Comparison of ENCODE assay signal across 12 mouse cellular contexts in the genomic region with DNA sequence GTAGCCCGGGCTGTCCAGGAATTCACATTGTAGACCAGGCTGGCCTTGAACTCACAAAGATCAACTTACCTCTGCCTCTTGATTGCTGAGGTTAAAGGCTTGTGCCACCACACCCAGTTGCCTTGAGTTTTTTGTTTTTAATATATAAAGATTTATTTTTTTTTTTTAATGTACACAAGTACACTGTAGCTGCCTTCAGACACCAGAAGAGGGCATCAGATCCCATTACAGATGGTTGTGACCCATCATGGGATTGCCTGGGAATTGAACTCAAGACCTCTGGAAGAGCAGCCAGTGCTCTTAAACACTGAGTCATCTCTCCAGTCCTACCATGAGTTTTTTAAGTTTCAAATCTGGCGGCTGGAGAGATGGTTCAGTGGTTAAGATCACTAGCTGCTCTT. TPM values are rescaled to one million over a fixed set of nuclear protein-coding genes. Genes with fewer than 3 reads are reported as not detected.
DNase-seq lines count a peak whose midpoint lies in the region; ATAC-seq and TF ChIP-seq lines count a peak whose summit lies in the region.
"Had no signal": no experiment of that assay in that cellular context is flagged by ENCODE, and none has a peak within 500 bp of the region (broad histone marks: within the 10 kb centered on the region; RNA-seq: fewer than 3 reads in every experiment).

No protein-coding gene starts in this region.

- 68% methylated on average over 2 of the region's 2 CpGs for WGBS in forebrain, embryonic 12.5 days
- WGBS in forebrain, embryonic 13.5 days: 64% methylated on average over 2 of the region's 2 CpGs
- WGBS in liver, embryonic 15.5 days (ENCODE audit: insufficient replicate concordance): 56% methylated on average over 2 of the region's 2 CpGs

- no peak overlapping the region for H3K27ac ChIP-seq in forebrain, embryonic 12.5 days
- no peak overlapping the region for H3K27ac ChIP-seq in forebrain, embryonic 13.5 days
- H3K27ac ChIP-seq in left cerebral cortex, adult 2 months: no peak overlapping the region
- peak overlapping the region; percentile 96 for H3K27ac ChIP-seq in liver, embryonic 15.5 days (replicated peaks)

- peaks cover 39% of the 10 kb centered on the region for H3K4me1 ChIP-seq in forebrain, embryonic 12.5 days
- peaks cover 43% of the 10 kb centered on the region for H3K4me1 ChIP-seq in forebrain, embryonic 13.5 days
- H3K4me1 ChIP-seq in E14TG2a.4 (replicated peaks; ENCODE audit: low read depth, low read length): peaks cover 52% of the 10 kb centered on the region
- peaks cover 61% of the 10 kb centered on the region for H3K4me1 ChIP-seq in liver, embryonic 15.5 days (replicated peaks)

- DNase-seq in left cerebral cortex, adult 2 months (ENCODE audit: extremely low spot score in 1 of 2, low spot score in 2 of 2): no peak
- DNase-seq in left cerebral cortex, adult 8-10 months (ENCODE audit: low spot score in 2 of 2): no peak
- no peak for DNase-seq in thymus, adult 18-20 months
- DNase-seq in lung, postnatal 25 days (ENCODE audit: low spot score): no peak
- DNase-seq: gastrocnemius, postnatal 14 days had no signal

- intact Hi-C loops in left cerebral cortex, adult 2 months (cut with DNase I): no loop called here

- peak overlapping the region; percentile 72; the same call in 1 of the 2 replicates for H3K4me2 ChIP-seq in forebrain, embryonic 12.5 days
- H3K4me2 ChIP-seq in forebrain, embryonic 13.5 days: no peak overlapping the region; the same call in 1 of the 2 replicates
- H3K4me2 ChIP-seq in liver, embryonic 15.5 days: peak overlapping the region; percentile 79

- peak; percentile 26 for TF ChIP-seq CTCF in left cerebral cortex, adult 2 months (IDR thresholded peaks at IDR 0.05)
- TF ChIP-seq CTCF in E14TG2a.4 (conservative IDR thresholded peaks at IDR 0.05; ENCODE audit: low read length): no peak

- H3K9ac ChIP-seq in forebrain, embryonic 12.5 days: no peak overlapping the region
- H3K9ac ChIP-seq in forebrain, embryonic 13.5 days: no peak overlapping the region
- H3K9ac ChIP-seq in liver, embryonic 15.5 days: peak overlapping the region; percentile 86; the same call in 1 of the 2 replicates

- no peaks in the 10 kb centered on the region for H3K9me3 ChIP-seq in forebrain, embryonic 12.5 days
- H3K9me3 ChIP-seq in forebrain, embryonic 13.5 days (replicated peaks): no peaks in the 10 kb centered on the region
- no peaks in the 10 kb centered on the region for H3K9me3 ChIP-seq in E14TG2a.4 (ENCODE audit: low read length)
- no peaks in the 10 kb centered on the region for H3K9me3 ChIP-seq in liver, embryonic 15.5 days (replicated peaks)
- H3K9me3 ChIP-seq: limb, embryonic 12.5 days had no signal

- peak overlapping the region; percentile 88; the same call in 1 of the 2 replicates for H3K4me3 ChIP-seq in forebrain, embryonic 12.5 days (replicated peaks)
- no peak overlapping the region for H3K4me3 ChIP-seq in forebrain, embryonic 13.5 days
- H3K4me3 ChIP-seq in left cerebral cortex, adult 2 months: no peak overlapping the region
- H3K4me3 ChIP-seq in E14TG2a.4 (replicated peaks; ENCODE audit: low read length): peak overlapping the region; percentile 98; the same call in 1 of the 2 replicates
- peak overlapping the region; percentile 81 for H3K4me3 ChIP-seq in liver, embryonic 15.5 days (replicated peaks)

- peaks cover 12% of the 10 kb centered on the region for H3K36me3 ChIP-seq in forebrain, embryonic 12.5 days (replicated peaks)
- H3K36me3 ChIP-seq in forebrain, embryonic 13.5 days (ENCODE audit: poor library complexity, severe bottlenecking): peaks cover 4% of the 10 kb centered on the region
- H3K36me3 ChIP-seq in E14TG2a.4 (ENCODE audit: insufficient read depth, low read length): peaks cover 23% of the 10 kb centered on the region
- H3K36me3 ChIP-seq in liver, embryonic 15.5 days (replicated peaks): peaks cover 14% of the 10 kb centered on the region

- H3K27me3 ChIP-seq in forebrain, embryonic 12.5 days: no peaks in the 10 kb centered on the region
- no peaks in the 10 kb centered on the region for H3K27me3 ChIP-seq in forebrain, embryonic 13.5 days
- no peaks in the 10 kb centered on the region for H3K27me3 ChIP-seq in E14TG2a.4 (ENCODE audit: insufficient read depth, low read length)
- no peaks in the 10 kb centered on the region for H3K27me3 ChIP-seq in liver, embryonic 15.5 days
- H3K27me3 ChIP-seq: limb, embryonic 12.5 days had no signal

- no peak for ATAC-seq in forebrain, embryonic 12.5 days (ENCODE audit: low FRiP score)
- no peak for ATAC-seq in forebrain, embryonic 13.5 days
- ATAC-seq in liver, embryonic 15.5 days (ENCODE audit: insufficient read depth): no peak

RNA-seq across cellular contexts. Expression of a gene that starts 1.0 kb away (rescaled TPM):
- polyA plus RNA-seq in forebrain, embryonic 12.5 days (2016; fragmentation: Nextera tagmentation; extraction: Ambion mirVana): 15.4 and 18.5 TPM in 2 replicates
- 17.7 and 18.2 TPM in 2 replicates for polyA plus RNA-seq in forebrain, embryonic 13.5 days (2015; fragmentation: Nextera tagmentation; extraction: Ambion mirVana)
- 10 to 100 TPM in 1 of 2 experiments, 1 to 10 TPM in 1; 9.4 to 13.9 TPM for total RNA-seq in left cerebral cortex, adult 2 months (2021)
- 10 to 100 TPM; 13.0 to 15.0 (median 13.8) TPM for total RNA-seq in left cerebral cortex, adult 8-10 months (2022)
- polyA plus RNA-seq in liver, embryonic 15.5 days (2015; fragmentation: Nextera tagmentation; extraction: Ambion mirVana): 5.1 and 5.4 TPM in 2 replicates

RNA-seq across cellular contexts. Expression of a gene that starts 2.6 kb away (rescaled TPM):
- 95.7 and 110 TPM in 2 replicates for polyA plus RNA-seq in forebrain, embryonic 12.5 days (2016; fragmentation: Nextera tagmentation; extraction: Ambion mirVana)
- polyA plus RNA-seq in forebrain, embryonic 13.5 days (2015; fragmentation: Nextera tagmentation; extraction: Ambion mirVana): 82.2 and 85.4 TPM in 2 replicates
- total RNA-seq in left cerebral cortex, adult 2 months (2021): 100 to 1,000 TPM; 281 to 296 TPM
- 100 to 1,000 TPM; 255 to 290 (median 271) TPM for total RNA-seq in left cerebral cortex, adult 8-10 months (2022)
- polyA plus RNA-seq in liver, embryonic 15.5 days (2015; fragmentation: Nextera tagmentation; extraction: Ambion mirVana): 18.6 and 19.6 TPM in 2 replicates

RNA-seq across cellular contexts. Expression of a gene that starts 14.9 kb away (rescaled TPM):
- polyA plus RNA-seq in forebrain, embryonic 12.5 days (2016; fragmentation: Nextera tagmentation; extraction: Ambion mirVana): 0.73 and 0.84 TPM in 2 replicates
- polyA plus RNA-seq in forebrain, embryonic 13.5 days (2015; fragmentation: Nextera tagmentation; extraction: Ambion mirVana): 0.04 and 0.14 TPM in 2 replicates
- not detected for total RNA-seq in left cerebral cortex, adult 2 months (2021)
- not detected for total RNA-seq in left cerebral cortex, adult 8-10 months (2022)
- polyA plus RNA-seq in liver, embryonic 15.5 days (2015; fragmentation: Nextera tagmentation; extraction: Ambion mirVana): 32.3 and 37.0 TPM in 2 replicates
- total RNA-seq: gastrocnemius, postnatal 14 days; hematopoietic stem cell, adult 5-6 weeks; layer of hippocampus, adult 18-20 months had no signal

Comparison
In these comparisons a context has a peak if more than half of its experiments do, and no peak if none do; other contexts are left out.
1. H3K4me3 ChIP-seq: peak in forebrain, embryonic 12.5 days (single experiment), E14TG2a.4 (single experiment) and liver, embryonic 15.5 days (single experiment); none in forebrain, embryonic 13.5 days (single experiment) and left cerebral cortex, adult 2 months (single experiment).
2. RNA of a gene that starts 14.9 kb away (polyA plus RNA-seq): 32.3 to 37.0 TPM in liver, embryonic 15.5 days; 0.73 to 0.84 TPM in forebrain, embryonic 12.5 days and 0.04 to 0.14 TPM in forebrain, embryonic 13.5 days; every median in the first group is over 10 times any median in the second.